27 mouse cellular contexts compared by ENCODE assay signal in the genomic region with DNA sequence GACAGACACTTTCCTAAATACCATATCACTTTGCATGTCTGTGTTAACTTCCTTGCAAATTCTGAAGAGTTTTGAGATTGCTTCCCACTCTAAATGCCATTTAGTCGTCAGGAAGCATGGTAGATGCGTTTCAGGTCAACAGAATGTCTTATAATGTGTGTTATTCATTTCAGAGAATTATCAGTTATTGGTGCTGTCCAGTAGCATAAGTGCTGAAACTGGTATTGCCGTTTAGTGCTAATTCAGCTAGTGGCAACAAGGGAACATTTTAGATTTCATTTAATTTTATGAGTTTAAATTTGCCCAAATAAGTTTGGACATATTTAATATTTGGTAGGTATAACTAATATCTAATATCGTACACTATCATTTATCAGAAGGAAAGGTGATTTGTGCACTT.
DNase-seq lines count a peak whose midpoint lies in the region; ATAC-seq and TF ChIP-seq lines count a peak whose summit lies in the region.
"Had no signal": no experiment of that assay in that cellular context is flagged by ENCODE, and none has a peak within 500 bp of the region (broad histone marks: within the 10 kb centered on the region; RNA-seq: fewer than 3 reads in every experiment).

No protein-coding gene starts in this region.

- H3K4me2 ChIP-seq in limb, embryonic 14.5 days (replicated peaks; ENCODE audit: low read depth, low read length, severe bottlenecking): no peak overlapping the region
- H3K4me2 ChIP-seq: embryonic facial prominence, embryonic 13.5 days; heart, embryonic 13.5 days; liver, embryonic 15.5 days; lung, embryonic 15.5 days; midbrain, embryonic 13.5 days had no signal

- no peak for ATAC-seq in limb, embryonic 14.5 days (ENCODE audit: low FRiP score, low read depth)
- ATAC-seq: forebrain, embryonic 16.5 days; hindbrain, postnatal 0 days; intestine, postnatal 0 days; midbrain, embryonic 13.5 days had no signal

- TF ChIP-seq CTCF in MEL (IDR thresholded peaks at IDR 0.05 in 2 of 3, conservative IDR thresholded peaks at IDR 0.05 in 1 of 3; ENCODE audit: control insufficient read depth in 1 of 3, insufficient read depth in 1 of 3, low read depth in 2 of 3, low read length in 3 of 3, poor library complexity in 1 of 3, severe bottlenecking in 1 of 3): no peak

- no peaks in the 10 kb centered on the region for H3K36me3 ChIP-seq in limb, embryonic 14.5 days (ENCODE audit: control insufficient read depth, insufficient read depth, low read length)
- H3K36me3 ChIP-seq in limb, embryonic 10.5 days: no peaks in the 10 kb centered on the region
- no peaks in the 10 kb centered on the region for H3K36me3 ChIP-seq in MEL (ENCODE audit: control insufficient read depth in 1 of 2, insufficient read depth in 2 of 2, low read length in 2 of 2)
- H3K36me3 ChIP-seq: embryonic facial prominence, embryonic 13.5 days; G1E; heart, embryonic 13.5 days; hindbrain, embryonic 10.5 days; liver, embryonic 15.5 days; lung, embryonic 15.5 days; midbrain, embryonic 13.5 days had no signal

- 69% methylated on average over 4 of the region's 4 CpGs for WGBS in limb, embryonic 14.5 days
- 76% methylated on average over 4 of the region's 4 CpGs for whole genome bisulfite sequencing in limb, embryonic 10.5 days

- no peaks in the 10 kb centered on the region for H3K79me2 ChIP-seq in MEL (ENCODE audit: control insufficient read depth, insufficient read depth, low read length, poor library complexity)

- peak; percentile 22 for DNase-seq in limb, embryonic 14.5 days (ENCODE audit: low spot score)
- DNase-seq in limb, embryonic 10.5 days (ENCODE audit: low spot score): no peak
- peak; percentile 20 for DNase-seq in MEL (ENCODE audit: low read depth, low spot score)
- DNase-seq in embryo, embryonic 11 days: peak; percentile 35
- peak; percentile 8 for DNase-seq in mesoderm, embryonic 11.5 days (ENCODE audit: low read depth, low spot score)
- DNase-seq in left cerebral cortex, adult 18-20 months (ENCODE audit: low spot score in 2 of 2): no peak
- no peak for DNase-seq in adrenal gland, adult 18-20 months (ENCODE audit: low spot score in 2 of 2)
- DNase-seq in adrenal gland, postnatal 25 days: no peak
- DNase-seq: adrenal gland, adult 2 months; cerebellum, adult 8-10 months; cerebellum, postnatal 36 days; kidney, postnatal 36 days; layer of hippocampus, postnatal 36 days; spleen, adult 18-20 months; thymus, postnatal 14 days had no signal

- no peak overlapping the region for H3K9ac ChIP-seq in limb, embryonic 14.5 days (ENCODE audit: low read depth, low read length, severe bottlenecking)
- H3K9ac ChIP-seq in MEL (ENCODE audit: control insufficient read depth, low read depth, low read length, poor library complexity, severe bottlenecking): no peak overlapping the region
- H3K9ac ChIP-seq: embryonic facial prominence, embryonic 13.5 days; heart, embryonic 13.5 days; liver, embryonic 15.5 days; lung, embryonic 15.5 days; midbrain, embryonic 13.5 days had no signal

- no peaks in the 10 kb centered on the region for H3K27me3 ChIP-seq in limb, embryonic 14.5 days (ENCODE audit: control insufficient read depth, insufficient read depth, low read length)
- no peaks in the 10 kb centered on the region for H3K27me3 ChIP-seq in limb, embryonic 10.5 days (ENCODE audit: low read depth, poor library complexity, severe bottlenecking)
- no peaks in the 10 kb centered on the region for H3K27me3 ChIP-seq in MEL (ENCODE audit: control insufficient read depth in 1 of 2, insufficient read depth in 2 of 2, low read length in 2 of 2)
- H3K27me3 ChIP-seq: CH12.LX; embryonic facial prominence, embryonic 13.5 days; heart, embryonic 13.5 days; liver, embryonic 15.5 days; lung, embryonic 15.5 days; midbrain, embryonic 13.5 days had no signal

- H3K4me1 ChIP-seq in limb, embryonic 14.5 days (ENCODE audit: control insufficient read depth, insufficient read depth, low read length): no peaks in the 10 kb centered on the region
- H3K4me1 ChIP-seq in limb, embryonic 10.5 days: no peaks in the 10 kb centered on the region
- no peaks in the 10 kb centered on the region for H3K4me1 ChIP-seq in MEL (ENCODE audit: control insufficient read depth in 1 of 2, insufficient read depth in 2 of 2, low read length in 2 of 2)
- H3K4me1 ChIP-seq: embryonic facial prominence, embryonic 13.5 days; heart, embryonic 13.5 days; hindbrain, embryonic 10.5 days; liver, embryonic 15.5 days; lung, embryonic 15.5 days; midbrain, embryonic 13.5 days had no signal

- no peak for TF ChIP-seq POLR2A in limb, embryonic 14.5 days (IDR thresholded peaks at IDR 0.05; ENCODE audit: borderline replicate concordance, extremely low read depth, insufficient read depth, insufficient read length)
- TF ChIP-seq POLR2A in MEL (IDR thresholded peaks at IDR 0.05; ENCODE audit: control insufficient read depth in 1 of 2, insufficient read depth in 1 of 2, low read depth in 1 of 2, low read length in 2 of 2, poor library complexity in 1 of 2): no peak

- no peak for TF ChIP-seq RAD21 in MEL (IDR thresholded peaks at IDR 0.05; ENCODE audit: low read depth, low read length)

- no peak overlapping the region for H3K4me3 ChIP-seq in limb, embryonic 14.5 days (replicated peaks; ENCODE audit: low read length)
- H3K4me3 ChIP-seq in limb, embryonic 10.5 days: no peak overlapping the region
- no peak overlapping the region for H3K4me3 ChIP-seq in MEL (ENCODE audit: control insufficient read depth in 1 of 2, insufficient read depth in 1 of 2, low read depth in 2 of 2, low read length in 2 of 2)
- H3K4me3 ChIP-seq: embryonic facial prominence, embryonic 13.5 days; erythroblast, embryonic 14.5 days; heart, embryonic 13.5 days; hindbrain, embryonic 10.5 days; liver, embryonic 15.5 days; lung, embryonic 15.5 days; midbrain, embryonic 13.5 days had no signal

- TF ChIP-seq EP300 in MEL (IDR thresholded peaks at IDR 0.05; ENCODE audit: low read depth in 1 of 2, low read length in 2 of 2): no peak

- no peaks in the 10 kb centered on the region for H3K9me3 ChIP-seq in limb, embryonic 14.5 days (ENCODE audit: control insufficient read depth, low read length)
- H3K9me3 ChIP-seq in limb, embryonic 10.5 days (replicated peaks): no peaks in the 10 kb centered on the region
- H3K9me3 ChIP-seq in MEL (replicated peaks; ENCODE audit: insufficient read depth, low read length): no peaks in the 10 kb centered on the region
- H3K9me3 ChIP-seq: embryonic facial prominence, embryonic 13.5 days; heart, embryonic 13.5 days; hindbrain, embryonic 10.5 days; liver, embryonic 15.5 days; lung, embryonic 15.5 days; midbrain, embryonic 13.5 days had no signal

- H3K27ac ChIP-seq in limb, embryonic 14.5 days (replicated peaks; ENCODE audit: low read depth, low read length): no peak overlapping the region
- no peak overlapping the region for H3K27ac ChIP-seq in limb, embryonic 10.5 days
- no peak overlapping the region for H3K27ac ChIP-seq in MEL (ENCODE audit: control insufficient read depth, low read depth, low read length)
- H3K27ac ChIP-seq: embryonic facial prominence, embryonic 13.5 days; heart, embryonic 13.5 days; hindbrain, embryonic 10.5 days; hindbrain, postnatal 0 days; liver, embryonic 15.5 days; lung, embryonic 15.5 days; midbrain, embryonic 13.5 days had no signal

TF ChIP-seq in MEL, 35 proteins besides CTCF, POLR2A, EP300 and RAD21:
- TF ChIP-seq GATA1 (IDR thresholded peaks at IDR 0.05; ENCODE audit: low read depth, low read length): no peak
TF ChIP-seq in MEL: peak in this region for 0.

Comparison
In these comparisons a context has a peak if more than half of its experiments do, and no peak if none do; other contexts are left out.
1. DNase-seq: peak in limb, embryonic 14.5 days (single experiment), MEL (single experiment), embryo, embryonic 11 days (single experiment) and mesoderm, embryonic 11.5 days (single experiment); none in limb, embryonic 10.5 days (single experiment), left cerebral cortex, adult 18-20 months (0 of 2), adrenal gland, adult 18-20 months (0 of 2) and adrenal gland, postnatal 25 days (single experiment).